Mouse (Mus musculus): ENCODE measurements around the gene Pwwp2b.

- no peak for TF ChIP-seq POLR2A (IDR thresholded peaks at IDR 0.05; ENCODE audit: insufficient read depth, low read length)
- TF ChIP-seq CTCF (IDR thresholded peaks at IDR 0.05; ENCODE audit: low read depth, low read length) = no peak
- TF ChIP-seq EP300 (IDR thresholded peaks at IDR 0.05; ENCODE audit: insufficient read depth, low read depth, low read length) = no peak
Observed at GRCm38 (mm10) chr7:139220303-139220702, 28.0 kb upstream of the Pwwp2b start.

Measured in ES-Bruce4 (cell line).